Mouse (Mus musculus): ENCODE data around the gene Apobec1. TPM values are rescaled to one million over a fixed set of nuclear protein-coding genes. Genes with fewer than 3 reads are reported as not detected.
"Not testable (repeated sequence)": the region's sequence is repeated elsewhere in the genome, so short reads cannot be mapped to it uniquely, and the experiment has no call there.

The Apobec1 gene
- total RNA-seq, 2 experiments from 2014 or later: 1.5 to 2.4 TPM

GRCm38 (mm10) chr6:122570695-122571616 is 31.3 kb downstream of the Apobec1 start:
- no peak for DNase-seq (ENCODE audit: low spot score in 2 of 2)
- intact Hi-C loops (cut with DNase I): no loop called here

GRCm38 (mm10) chr6:122569762-122570161 is 32.5 kb downstream of the Apobec1 start:
- intact Hi-C loops (cut with DNase I): loop anchor here (5.0 kb wide), 1 partner anchor 167 kb away; no protein-coding TSS in a partner anchor

GRCm38 (mm10) chr6:122569113-122569512 is 33.1 kb downstream of the Apobec1 start:
- intact Hi-C loops (cut with DNase I): loop anchor here (5.0 kb wide), 1 partner anchor 167 kb away; no protein-coding TSS in a partner anchor
- DNase-seq (ENCODE audit: low spot score in 2 of 2): no peak

More at GRCm38 (mm10) chr6:122569762-122570161, 32.5 kb downstream of the Apobec1 start:
- no peak for DNase-seq (ENCODE audit: low spot score in 2 of 2)

- no peak for DNase-seq (ENCODE audit: low spot score in 2 of 2)
- intact Hi-C loops (cut with DNase I): loop anchor here (5.0 kb wide), 1 partner anchor 163 kb away; no protein-coding TSS in a partner anchor
Observed at GRCm38 (mm10) chr6:122565070-122565784, 37.0 kb downstream of the Apobec1 start.

GRCm38 (mm10) chr6:122562463-122562862 is 39.8 kb downstream of the Apobec1 start:
- peak; percentile 85 to 88 for DNase-seq (ENCODE audit: low spot score in 2 of 2)
- intact Hi-C loops (cut with DNase I): no loop called here

- DNase-seq (ENCODE audit: low spot score in 2 of 2): peak in 1 of 2 experiments; percentile 7
- intact Hi-C loops (cut with DNase I): no loop called here
Observed at GRCm38 (mm10) chr6:122561005-122561404, 41.2 kb downstream of the Apobec1 start.

- intact Hi-C loops (cut with DNase I): no loop called here
- peak; percentile 78 to 82 for DNase-seq (ENCODE audit: low spot score in 2 of 2)
Observed at GRCm38 (mm10) chr6:122560427-122560826, 41.8 kb downstream of the Apobec1 start.

- intact Hi-C loops (cut with DNase I): loop anchor here (2.0 kb wide), 1 partner anchor 60 kb away; no protein-coding TSS in a partner anchor
- DNase-seq (ENCODE audit: low spot score in 2 of 2): peak; percentile 90 to 94
Observed at GRCm38 (mm10) chr6:122556959-122557561, 45.2 kb downstream of the Apobec1 start.

- intact Hi-C loops (cut with DNase I): no loop called here
- DNase-seq (ENCODE audit: low spot score in 2 of 2): no peak
Observed at GRCm38 (mm10) chr6:122555266-122555665, 47.0 kb downstream of the Apobec1 start.

- no peak for DNase-seq (ENCODE audit: low spot score in 2 of 2)
- intact Hi-C loops (cut with DNase I): no loop called here
Observed at GRCm38 (mm10) chr6:122554102-122554501, 48.1 kb downstream of the Apobec1 start.

GRCm38 (mm10) chr6:122553606-122554005 is 48.6 kb downstream of the Apobec1 start, which contains the start of gene Aicda:
Aicda (plus strand) TSS chr6:122553801.
- intact Hi-C loops (cut with DNase I): no loop called here
- DNase-seq (ENCODE audit: low spot score in 2 of 2): no peak

- intact Hi-C loops (cut with DNase I): no loop called here
- no peak for DNase-seq (ENCODE audit: low spot score in 2 of 2)
Observed at GRCm38 (mm10) chr6:122545948-122546347, 56.3 kb downstream of the Apobec1 start.

- intact Hi-C loops (cut with DNase I): no loop called here
- no peak for DNase-seq (ENCODE audit: low spot score in 2 of 2)
Observed at GRCm38 (mm10) chr6:122545289-122545882, 56.9 kb downstream of the Apobec1 start.

GRCm38 (mm10) chr6:122544672-122545071 is 57.6 kb downstream of the Apobec1 start:
- DNase-seq (ENCODE audit: low spot score in 2 of 2): no peak
- intact Hi-C loops (cut with DNase I): no loop called here

GRCm38 (mm10) chr6:122543574-122543973 is 58.7 kb downstream of the Apobec1 start:
- no peak for DNase-seq (ENCODE audit: low spot score in 2 of 2)
- intact Hi-C loops (cut with DNase I): no loop called here

- DNase-seq (ENCODE audit: low spot score in 2 of 2); intact Hi-C loops (cut with DNase I): not testable (repeated sequence)
Observed at GRCm38 (mm10) chr6:122542459-122542858, 59.8 kb downstream of the Apobec1 start.

GRCm38 (mm10) chr6:122539564-122539963 is 62.7 kb downstream of the Apobec1 start:
- peak; percentile 15 to 19 for DNase-seq (ENCODE audit: low spot score in 2 of 2)

GRCm38 (mm10) chr6:122534032-122534431 is 68.2 kb downstream of the Apobec1 start:
- no peak for DNase-seq (ENCODE audit: low spot score in 2 of 2)
- intact Hi-C loops (cut with DNase I): no loop called here

More at GRCm38 (mm10) chr6:122539564-122539963, 62.7 kb downstream of the Apobec1 start:
- intact Hi-C loops (cut with DNase I): no loop called here

GRCm38 (mm10) chr6:122532883-122533302 is 69.4 kb downstream of the Apobec1 start:
- DNase-seq (ENCODE audit: low spot score in 2 of 2): no peak
- intact Hi-C loops (cut with DNase I): no loop called here

All from left cerebral cortex, postnatal 14 days (tissue).